Mouse (Mus musculus) CH12.LX (cell line): Measurements from ENCODE around the gene Sh2b2. TPM values are rescaled to one million over a fixed set of nuclear protein-coding genes. Genes with fewer than 3 reads are reported as not detected.

Experiments used
- DNase-seq: peaks from one replicate; pipeline ENCODE4 v3.0.0-alpha.2; 2013; ENCODE audit errors: extremely low read depth
- H3K27ac ChIP-seq: 2 replicates; pipeline ENCODE4 v1.5.1; 2012; ENCODE audit warnings: low read depth, mild to moderate bottlenecking, control low read depth, moderate library complexity; ENCODE audit not compliant: insufficient read depth
- H3K27me3 ChIP-seq: replicated peaks from 2 replicates; pipeline ENCODE3; 2012; ENCODE audit warnings: inconsistent platforms
- H3K36me3 ChIP-seq, 2 experiments: replicated peaks in 1 of 2; 2 replicates each; pipeline versions ENCODE3 to v1.6.1; 2012; ENCODE audit warnings: inconsistent platforms in 1 of 2, low read length in 1 of 2, mild to moderate bottlenecking in 1 of 2, mixed read lengths in 1 of 2, moderate library complexity in 1 of 2; ENCODE audit not compliant: control insufficient read depth in 1 of 2, insufficient read depth in 1 of 2
- H3K4me1 ChIP-seq, 2 experiments: 2 replicates each; pipeline ENCODE4 v1.6.1; 2012; ENCODE audit warnings: inconsistent platforms in 1 of 2, moderate library complexity in 1 of 2; ENCODE audit not compliant: insufficient read depth in 2 of 2, control insufficient read depth in 1 of 2
- H3K4me2 ChIP-seq: 2 replicates; pipeline ENCODE4 v1.6.1; 2012; ENCODE audit warnings: low read depth, mild to moderate bottlenecking, control low read depth; ENCODE audit not compliant: poor library complexity, insufficient read depth, severe bottlenecking
- H3K4me3 ChIP-seq, 3 experiments: fragments of 150-350 bp in 1 of 3; sonication (generic) in 1 of 3; replicated peaks in 1 of 3; 2 replicates each; pipeline versions ENCODE3 to v1.5.1; 2011 to 2012; ENCODE audit warnings: low read depth in 2 of 3, low read length in 2 of 3, mild to moderate bottlenecking in 2 of 3, moderate library complexity in 2 of 3, control low read depth in 1 of 3, improper control_type of control experiment in 1 of 3, inconsistent platforms in 1 of 3, mixed read lengths in 1 of 3; ENCODE audit not compliant: poor library complexity in 1 of 3
- H3K79me2 ChIP-seq: replicated peaks from 2 replicates; pipeline ENCODE4 v1.6.1; 2012; ENCODE audit warnings: mild to moderate bottlenecking, moderate library complexity; ENCODE audit not compliant: control insufficient read depth, poor library complexity, insufficient read depth, severe bottlenecking; ENCODE audit errors: extremely low read depth
- H3K9ac ChIP-seq: 2 replicates; pipeline ENCODE4 v1.6.1; 2012; ENCODE audit warnings: low read depth, mild to moderate bottlenecking, control low read depth, moderate library complexity; ENCODE audit not compliant: insufficient read depth
- H3K9me3 ChIP-seq: replicated peaks from 2 replicates; pipeline ENCODE3; 2012; ENCODE audit warnings: low read length, inconsistent platforms, mixed read lengths
- BHLHE40 ChIP-seq: IDR thresholded peaks from 2 replicates; pipeline ENCODE4 v1.6.1; 2011; ENCODE audit warnings: mild to moderate bottlenecking, low read depth, low read length, improper control_type of control experiment
- CTCF ChIP-seq, 2 experiments: IDR thresholded peaks in 1 of 2; conservative IDR thresholded peaks in 1 of 2; 2 replicates each; pipeline ENCODE4 v1.5.1; 2011 to 2012; ENCODE audit warnings: low read depth in 2 of 2, low read length in 2 of 2, improper control_type of control experiment in 1 of 2, inconsistent platforms in 1 of 2, mild to moderate bottlenecking in 1 of 2, moderate library complexity in 1 of 2
- ELF1 ChIP-seq: IDR thresholded peaks from 2 replicates; pipeline ENCODE4 v1.6.1; 2014; ENCODE audit warnings: low read depth, mild to moderate bottlenecking, inconsistent platforms, low read length, improper control_type of control experiment
- IRF4 ChIP-seq: IDR thresholded peaks from 2 replicates; pipeline ENCODE4 v1.6.1; 2014; ENCODE audit warnings: low read depth, mild to moderate bottlenecking, inconsistent platforms, low read length, improper control_type of control experiment
- MAX ChIP-seq: IDR thresholded peaks from 2 replicates; pipeline ENCODE4 v1.6.1; 2011; ENCODE audit warnings: low read length, improper control_type of control experiment
- MYC ChIP-seq: IDR thresholded peaks from 2 replicates; pipeline ENCODE4 v1.6.1; 2011; ENCODE audit warnings: low read depth, mild to moderate bottlenecking, improper control_type of control experiment, low read length
- NRF1 ChIP-seq: IDR thresholded peaks from 2 replicates; pipeline ENCODE4 v1.6.1; 2014; ENCODE audit warnings: low read depth, mild to moderate bottlenecking, inconsistent platforms, low read length, improper control_type of control experiment, moderate library complexity
- RAD21 ChIP-seq: IDR thresholded peaks from 2 replicates; pipeline ENCODE4 v1.6.1; 2011; ENCODE audit warnings: low read depth, mild to moderate bottlenecking, low read length, improper control_type of control experiment, moderate library complexity
- SIN3A ChIP-seq: IDR thresholded peaks from 2 replicates; pipeline ENCODE4 v1.6.1; 2012; ENCODE audit warnings: low read length, improper control_type of control experiment, inconsistent platforms
- TBP ChIP-seq: conservative IDR thresholded peaks from 2 replicates; pipeline ENCODE4 v1.6.1; 2011; ENCODE audit warnings: low read depth, low read length, improper control_type of control experiment
- TCF12 ChIP-seq: IDR thresholded peaks from 2 replicates; pipeline ENCODE4 v1.6.1; 2014; ENCODE audit warnings: low read depth, mild to moderate bottlenecking, inconsistent platforms, low read length, improper control_type of control experiment
- ZNF384 ChIP-seq: IDR thresholded peaks from 2 replicates; pipeline ENCODE4 v1.6.1; 2012; ENCODE audit warnings: low read depth, low read length, improper control_type of control experiment, inconsistent platforms
- dilution Hi-C: fragments of 300-500 bp; cut with MboI; formaldehyde crosslinking; loops from 2 replicates; pipeline ENCODE4 v1.14.3; 2020; ENCODE audit warnings: low sequenced_read_pairs; ENCODE audit not compliant: extremely low pct_unique_long_range_greater_than_20kb, extremely low pct_ligation_motif_present
- in situ Hi-C: fragments of 300-500 bp; cut with MboI; formaldehyde crosslinking; loops from 3 replicates; pipeline ENCODE4 v1.14.3; 2019; ENCODE audit warnings: low sequenced_read_pairs, low pct_ligation_motif_present, low pct_unique_long_range_greater_than_20kb, mixed read lengths
- polyA plus RNA-seq: library from polyadenylated mRNA; unstranded; fragments of >175 nt; gene quantifications from 2 replicates; pipeline ENCODE4 v1.2.1, GENCODE M21; 2012; ENCODE audit warnings: low read depth; ENCODE audit not compliant: insufficient read length
- total RNA-seq, 2 experiments: library from RNA; depleted of rRNA; stranded (reverse); fragments of 300-350 nt in 1 of 2; fragments of >200 nt in 1 of 2; gene quantifications; 2 replicates each; pipeline ENCODE4 v1.2.3; 2012 to 2014

Gene Sh2b2
- total and polyA plus RNA-seq, 3 experiments = 8.5 to 27.8 (median 17.9) TPM

GRCm38 (mm10) chr5:136169626-136170511, 76.5 kb downstream of the Sh2b2 start:
- H3K4me2 ChIP-seq = peak overlapping the region; percentile 41
- DNase-seq = peak; percentile 67
- peaks cover 7% of the 10 kb centered on the region for H3K9me3 ChIP-seq
- peaks cover 13 to 37% of the 10 kb centered on the region in 2 experiments for H3K36me3 ChIP-seq
- peak overlapping the region; percentile 51 for H3K27ac ChIP-seq
- H3K4me1 ChIP-seq = peaks cover 6 to 46% of the 10 kb centered on the region in 2 experiments; a peak in 3 of 4 replicates
- no peaks in the 10 kb centered on the region for H3K79me2 ChIP-seq
- no peaks in the 10 kb centered on the region for H3K27me3 ChIP-seq
- dilution Hi-C loops = no loop called here
- in situ Hi-C loops = loop anchor here (10.0 kb wide), 1 partner anchor 185 kb away; the partner anchor contains the start of gene Zp3
- peak overlapping the region; percentile 74 for H3K9ac ChIP-seq
- H3K4me3 ChIP-seq = peak overlapping the region; percentile 66 to 85 (median 70)
- peak; percentile 7 for TF ChIP-seq IRF4
- TF ChIP-seq TBP = no peak
- TF ChIP-seq MYC = 0 out of 2 replicates have a peak, but pooled peaks have one; percentile 31
- TF ChIP-seq NRF1 = peak; percentile 9; the same call in 1 of the 2 replicates
- TF ChIP-seq BHLHE40 = peak; percentile 74
- peak; percentile 49 for TF ChIP-seq ZNF384
- no peak; the same call in 1 of the 2 replicates for TF ChIP-seq RAD21
- TF ChIP-seq TCF12 = 0 out of 2 replicates have a peak, but pooled peaks have one; percentile 26
- TF ChIP-seq CTCF (conservative IDR thresholded peaks at IDR 0.05 in 1 of 2, IDR thresholded peaks at IDR 0.05 in 1 of 2; ENCODE audit: low read depth in 2 of 2, low read length in 2 of 2) = 0 out of 4 replicates have a peak, but pooled peaks of 1 of the 2 experiments have one; percentile 1
- TF ChIP-seq SIN3A = peak; percentile 67; the same call in 1 of the 2 replicates
- 0 out of 2 replicates have a peak, but pooled peaks have one; percentile 8 for TF ChIP-seq ELF1
- TF ChIP-seq MAX = no peak

Other genes with a start within 250 kb of the Sh2b2 start
- not detected in 2 replicates for gene Upk3b, start 208.1 kb downstream of the Sh2b2 start, total RNA-seq (2012; rRNA removed)
- not detected in 2 replicates for gene Upk3b, start 208.1 kb downstream of the Sh2b2 start, total RNA-seq (2014; rRNA removed)
- 0.09 TPM in 1 of 2 replicates, not detected in the other for gene Upk3b, start 208.1 kb downstream of the Sh2b2 start, polyA plus RNA-seq
- not detected in 2 replicates for gene Upk3bl, start 192.1 kb downstream of the Sh2b2 start, total RNA-seq (2012; rRNA removed)
- not detected in 2 replicates for gene Upk3bl, start 192.1 kb downstream of the Sh2b2 start, total RNA-seq (2014; rRNA removed)
- gene Upk3bl, start 192.1 kb downstream of the Sh2b2 start, polyA plus RNA-seq = not detected in 2 replicates
- gene Rasa4, start 162.6 kb downstream of the Sh2b2 start, total RNA-seq (2012; rRNA removed) = 0.29 and 1.3 TPM in 2 replicates
- gene Rasa4, start 162.6 kb downstream of the Sh2b2 start, total RNA-seq (2014; rRNA removed) = 0.07 and 0.28 TPM in 2 replicates
- gene Rasa4, start 162.6 kb downstream of the Sh2b2 start, polyA plus RNA-seq = 0.11 and 0.16 TPM in 2 replicates
- gene Polr2j, start 129.9 kb downstream of the Sh2b2 start, total RNA-seq (2012; rRNA removed) = 137 and 186 TPM in 2 replicates
- gene Polr2j, start 129.9 kb downstream of the Sh2b2 start, total RNA-seq (2014; rRNA removed) = 160 and 178 TPM in 2 replicates
- 117 and 121 TPM in 2 replicates for gene Polr2j, start 129.9 kb downstream of the Sh2b2 start, polyA plus RNA-seq
- 58.9 and 62.1 TPM in 2 replicates for gene Lrwd1, start 110.5 kb downstream of the Sh2b2 start, total RNA-seq (2012; rRNA removed)
- gene Lrwd1, start 110.5 kb downstream of the Sh2b2 start, total RNA-seq (2014; rRNA removed) = 49.6 and 54.3 TPM in 2 replicates
- gene Lrwd1, start 110.5 kb downstream of the Sh2b2 start, polyA plus RNA-seq = 52.2 and 65.9 TPM in 2 replicates
- gene Alkbh4, start 110.4 kb downstream of the Sh2b2 start, total RNA-seq (2012; rRNA removed) = 12.9 and 15.7 TPM in 2 replicates
- gene Alkbh4, start 110.4 kb downstream of the Sh2b2 start, total RNA-seq (2014; rRNA removed) = 10.2 and 12.2 TPM in 2 replicates
- 12.0 and 15.9 TPM in 2 replicates for gene Alkbh4, start 110.4 kb downstream of the Sh2b2 start, polyA plus RNA-seq
- gene Orai2, start 75.8 kb downstream of the Sh2b2 start, total RNA-seq (2012; rRNA removed) = 7.3 and 8.8 TPM in 2 replicates
- 6.4 and 7.3 TPM in 2 replicates for gene Orai2, start 75.8 kb downstream of the Sh2b2 start, total RNA-seq (2014; rRNA removed)
- 7.4 TPM in 2 replicates for gene Orai2, start 75.8 kb downstream of the Sh2b2 start, polyA plus RNA-seq
- 45.5 and 59.1 TPM in 2 replicates for gene Prkrip1, start 47.6 kb downstream of the Sh2b2 start, total RNA-seq (2012; rRNA removed)
- gene Prkrip1, start 47.6 kb downstream of the Sh2b2 start, total RNA-seq (2014; rRNA removed) = 43.7 and 47.7 TPM in 2 replicates
- 94.8 and 117 TPM in 2 replicates for gene Prkrip1, start 47.6 kb downstream of the Sh2b2 start, polyA plus RNA-seq